Mouse (Mus musculus): Measurements from ENCODE around the gene Tnip2. TPM values are rescaled to one million over a fixed set of nuclear protein-coding genes. Genes with fewer than 3 reads are reported as not detected.

The Tnip2 gene
- total and polyA plus RNA-seq, 3 experiments: 16.0 to 26.8 (median 23.4) TPM

- no peak overlapping the region for H3K9ac ChIP-seq (ENCODE audit: insufficient read depth, low read depth)
- dilution Hi-C loops (cut with MboI; ENCODE audit: extremely low pct_ligation_motif_present, extremely low pct_unique_long_range_greater_than_20kb, low sequenced_read_pairs) (no loop called here), in situ Hi-C loops (cut with MboI; ENCODE audit: low pct_ligation_motif_present, low pct_unique_long_range_greater_than_20kb, low sequenced_read_pairs) (no loop called here)
- H3K4me1 ChIP-seq (ENCODE audit: control insufficient read depth in 1 of 2, insufficient read depth in 2 of 2): peaks cover 4 to 21% of the 10 kb centered on the region in 2 experiments; a peak in 2 of 4 replicates
- no peak overlapping the region for H3K4me3 ChIP-seq (replicated peaks in 1 of 3; ENCODE audit: low read depth in 2 of 3, low read length in 2 of 3, poor library complexity in 1 of 3)
- no peaks in the 10 kb centered on the region for H3K9me3 ChIP-seq (replicated peaks; ENCODE audit: low read length)
- H3K79me2 ChIP-seq (replicated peaks; ENCODE audit: control insufficient read depth, extremely low read depth, insufficient read depth, poor library complexity, severe bottlenecking): no peaks in the 10 kb centered on the region
- no peak overlapping the region for H3K27ac ChIP-seq (ENCODE audit: insufficient read depth, low read depth)
- no peak for TF ChIP-seq ZNF384 (IDR thresholded peaks at IDR 0.05; ENCODE audit: low read depth, low read length)
- TF ChIP-seq UBTF (IDR thresholded peaks at IDR 0.05; ENCODE audit: low read depth, low read length): no peak
- TF ChIP-seq ELF1 (IDR thresholded peaks at IDR 0.05; ENCODE audit: low read depth, low read length): no peak
- no peak for TF ChIP-seq NELFE (IDR thresholded peaks at IDR 0.05; ENCODE audit: low read depth, low read length)
- H3K4me2 ChIP-seq (ENCODE audit: insufficient read depth, low read depth, poor library complexity, severe bottlenecking): no peak overlapping the region
- no peaks in the 10 kb centered on the region for H3K27me3 ChIP-seq (replicated peaks)
- DNase-seq (ENCODE audit: extremely low read depth): no peak
- H3K36me3 ChIP-seq (replicated peaks in 1 of 2; ENCODE audit: control insufficient read depth in 1 of 2, insufficient read depth in 1 of 2, low read length in 1 of 2): peaks cover 6 to 12% of the 10 kb centered on the region in 2 experiments
Observed at GRCm38 (mm10) chr5:34488741-34489417, 24.9 kb downstream of the Tnip2 start.

- Histone ChIP-seq H3K79me2 (replicated peaks; ENCODE audit: control insufficient read depth, extremely low read depth, insufficient read depth, poor library complexity, severe bottlenecking) (no peaks in the 10 kb centered on the region), H3K4me2 (ENCODE audit: insufficient read depth, low read depth, poor library complexity, severe bottlenecking) (no peak overlapping the region), H3K9ac (ENCODE audit: insufficient read depth, low read depth) (no peak overlapping the region), H3K27ac (ENCODE audit: insufficient read depth, low read depth) (no peak overlapping the region), H3K9me3 (replicated peaks; ENCODE audit: low read length) (no peaks in the 10 kb centered on the region), H3K27me3 (replicated peaks) (no peaks in the 10 kb centered on the region), H3K4me1 (ENCODE audit: control insufficient read depth in 1 of 2, insufficient read depth in 2 of 2) (peaks cover 4 to 21% of the 10 kb centered on the region in 2 experiments; a peak in 2 of 4 replicates), H3K36me3 (replicated peaks in 1 of 2; ENCODE audit: control insufficient read depth in 1 of 2, insufficient read depth in 1 of 2, low read length in 1 of 2) (peaks cover 6 to 15% of the 10 kb centered on the region in 2 experiments), H3K4me3 (replicated peaks in 1 of 3; ENCODE audit: low read depth in 2 of 3, low read length in 2 of 3, poor library complexity in 1 of 3) (no peak overlapping the region)
- dilution Hi-C loops (cut with MboI; ENCODE audit: extremely low pct_ligation_motif_present, extremely low pct_unique_long_range_greater_than_20kb, low sequenced_read_pairs) (no loop called here), in situ Hi-C loops (cut with MboI; ENCODE audit: low pct_ligation_motif_present, low pct_unique_long_range_greater_than_20kb, low sequenced_read_pairs) (no loop called here)
- TF ChIP-seq MAZ (IDR thresholded peaks at IDR 0.05; ENCODE audit: low read depth, low read length): no peak
- no peak for TF ChIP-seq NELFE (IDR thresholded peaks at IDR 0.05; ENCODE audit: low read depth, low read length)
- TF ChIP-seq PAX5 (IDR thresholded peaks at IDR 0.05; ENCODE audit: low read length): no peak
- no peak for TF ChIP-seq NRF1 (IDR thresholded peaks at IDR 0.05; ENCODE audit: low read depth, low read length)
- no peak for TF ChIP-seq MXI1 (IDR thresholded peaks at IDR 0.05; ENCODE audit: low read depth, low read length)
- no peak for TF ChIP-seq ZNF384 (IDR thresholded peaks at IDR 0.05; ENCODE audit: low read depth, low read length)
- TF ChIP-seq HCFC1 (IDR thresholded peaks at IDR 0.05; ENCODE audit: low read depth, low read length): no peak
- TF ChIP-seq CHD2 (IDR thresholded peaks at IDR 0.05; ENCODE audit: low read length): no peak
- no peak for TF ChIP-seq MEF2A (IDR thresholded peaks at IDR 0.05; ENCODE audit: borderline replicate concordance, low read depth, low read length)
- no peak for TF ChIP-seq POLR2AphosphoS2 (IDR thresholded peaks at IDR 0.05; ENCODE audit: low read depth, low read length)
- no peak for DNase-seq (ENCODE audit: extremely low read depth)
Observed at GRCm38 (mm10) chr5:34487320-34488090, 26.3 kb downstream of the Tnip2 start.

All from CH12.LX (cell line).